Mouse (Mus musculus) lung, postnatal 25 days (tissue): ENCODE measurements at regions not wholly inside any gene's neighbourhood (a gene's known extent, or its start where the extent isn't known, plus 50 kb on each side); places are given as distances from the start of the nearest gene placed in this dataset.

ENCODE experiments used
- DNase-seq: peaks from one replicate; pipeline ENCODE4 v3.0.0; 2022; ENCODE audit warnings: low spot score

GRCm38 (mm10) chr2:75062189-75062510, 236.5 kb downstream of the Mtx2 start:
- no peak for DNase-seq

DNA sequence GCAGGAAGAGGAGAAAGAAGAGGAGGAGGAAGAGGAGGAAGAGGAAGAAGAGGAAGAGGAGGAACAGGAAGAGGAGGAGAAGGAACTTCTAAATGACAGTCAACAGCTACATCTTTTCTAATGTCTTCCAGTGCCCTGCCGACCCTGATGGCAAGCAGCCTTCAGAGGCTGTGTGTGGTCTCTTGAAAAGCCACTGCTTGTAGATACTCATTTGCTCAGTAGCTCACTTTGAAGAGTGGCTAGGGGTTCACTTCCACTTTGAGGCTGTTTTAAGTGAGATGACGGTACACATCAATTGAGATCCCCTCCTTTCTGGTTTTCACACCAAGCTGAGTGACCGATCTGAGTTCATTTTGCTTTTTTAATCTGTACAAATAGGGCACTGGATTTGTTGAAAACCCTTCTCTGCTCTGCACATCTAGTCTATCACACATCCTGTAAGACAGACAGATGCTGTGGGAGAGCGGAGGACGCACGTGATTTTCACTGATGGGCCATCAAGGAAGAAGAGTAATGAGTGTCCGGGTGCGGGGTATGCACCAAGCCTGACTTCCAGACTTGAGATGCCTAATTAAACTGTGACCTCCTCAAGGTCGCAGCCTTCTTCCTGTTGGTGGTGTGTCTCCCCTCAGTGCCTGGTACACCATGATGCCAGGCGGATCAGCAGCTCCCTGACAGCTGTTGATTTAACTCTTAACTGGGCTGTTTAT, 239.0 kb downstream of the Mtx2 start:
- DNase-seq = no peak

DNA sequence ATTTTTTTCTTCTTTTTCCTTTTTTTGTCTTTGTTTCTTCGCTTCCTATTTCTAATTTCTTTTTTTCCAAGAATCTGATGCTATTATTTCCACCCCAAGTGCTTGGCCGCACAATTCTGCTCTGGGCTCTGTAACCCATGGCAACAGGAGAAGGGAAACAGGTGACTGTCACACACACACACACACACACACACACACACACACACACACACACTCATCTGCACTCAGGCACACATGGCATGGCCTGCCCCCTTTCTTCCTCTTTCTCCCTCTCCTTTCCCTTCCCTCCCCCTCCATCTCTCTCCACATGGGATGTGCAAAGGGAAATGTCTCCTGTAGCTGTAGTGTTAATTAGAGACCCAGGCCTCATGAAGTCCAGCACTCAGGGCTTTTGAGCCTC, 239.7 kb downstream of the Mtx2 start:
- no peak for DNase-seq

GRCm38 (mm10) chr2:75069321-75069720, 243.7 kb downstream of the Mtx2 start:
- DNase-seq = no peak

- no peak for DNase-seq
Observed at GRCm38 (mm10) chr2:75072021-75072420, 246.4 kb downstream of the Mtx2 start.

DNA sequence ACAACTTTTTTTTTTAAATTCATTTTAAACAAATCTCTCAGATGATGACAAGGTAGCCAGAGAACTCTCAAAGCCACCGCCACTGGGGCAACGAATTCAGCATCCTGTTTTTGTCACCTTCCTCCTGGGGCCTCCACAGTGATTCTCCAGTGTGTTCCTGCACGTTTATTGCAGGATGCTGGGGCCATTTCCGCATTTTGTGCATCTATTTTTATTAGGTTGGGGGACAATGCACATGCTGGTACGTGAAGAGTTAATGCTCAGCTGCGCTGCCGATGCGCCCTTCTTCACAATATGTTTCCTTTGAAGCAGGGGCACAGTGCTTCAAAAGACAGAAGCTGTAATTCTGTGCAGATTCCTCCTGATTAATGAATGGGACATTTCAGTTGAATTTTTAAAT, 246.9 kb downstream of the Mtx2 start:
- DNase-seq = no peak

GRCm38 (mm10) chr2:75073178-75073577, 247.6 kb downstream of the Mtx2 start:
- DNase-seq = peak; percentile 24

- no peak for DNase-seq
Observed at GRCm38 (mm10) chr2:75087164-75087563, 261.6 kb downstream of the Mtx2 start.

GRCm38 (mm10) chr2:75089186-75089585, 263.6 kb downstream of the Mtx2 start:
- no peak for DNase-seq

GRCm38 (mm10) chr2:75089616-75090015, 264.0 kb downstream of the Mtx2 start:
- DNase-seq = no peak

DNA sequence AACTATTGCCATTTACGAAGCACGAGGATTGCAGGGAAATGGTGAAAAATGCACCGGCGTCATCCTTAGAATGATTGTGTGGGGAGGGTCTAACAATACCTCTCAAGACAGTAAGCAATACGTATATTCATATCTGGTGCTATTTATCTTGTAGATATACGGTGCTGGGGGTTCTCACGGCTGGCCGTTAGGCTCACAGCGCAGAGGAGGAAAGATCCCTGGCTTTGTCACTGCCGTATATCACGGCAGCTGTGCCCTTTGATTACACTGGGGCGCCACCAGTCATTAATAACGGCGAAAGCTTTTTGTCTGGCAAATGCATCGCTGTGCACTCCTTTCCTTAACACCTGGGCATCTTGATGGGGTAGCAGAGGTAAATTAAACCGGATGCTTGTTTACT, 264.8 kb downstream of the Mtx2 start:
- no peak for DNase-seq

- DNase-seq = no peak
Observed at GRCm38 (mm10) chr2:75101501-75101900, 275.9 kb downstream of the Mtx2 start.

GRCm38 (mm10) chr2:75112751-75113150, 287.1 kb downstream of the Mtx2 start:
- no peak for DNase-seq

- DNase-seq = no peak
Observed at GRCm38 (mm10) chr2:75114375-75114774, 288.8 kb downstream of the Mtx2 start.

GRCm38 (mm10) chr2:75118348-75118926, 292.8 kb downstream of the Mtx2 start:
- DNase-seq = no peak

DNA sequence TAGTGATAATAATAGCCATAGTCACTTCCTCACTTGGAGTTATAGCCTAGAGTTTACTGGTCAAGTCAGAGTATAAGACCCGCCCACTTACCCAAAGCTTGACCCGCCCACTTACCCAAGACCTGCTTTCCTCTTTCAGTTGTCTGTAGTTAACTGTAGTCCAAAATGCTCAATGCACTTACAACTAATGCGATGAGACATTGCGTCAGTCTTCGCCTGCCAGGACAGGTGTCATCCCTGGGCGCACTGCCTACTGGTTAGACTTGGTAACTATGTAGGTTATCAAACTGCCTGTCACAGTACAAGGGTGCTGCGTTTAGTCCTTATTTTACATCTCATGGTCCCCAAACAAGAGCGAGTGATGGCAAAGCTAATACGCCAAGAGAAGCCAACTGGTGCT, 294.0 kb downstream of the Mtx2 start:
- DNase-seq = no peak

GRCm38 (mm10) chr2:75133298-75134080, 307.9 kb downstream of the Mtx2 start:
- DNase-seq = no peak

- no peak for DNase-seq
Observed at GRCm38 (mm10) chr2:75136618-75137017, 311.0 kb downstream of the Mtx2 start.

DNA sequence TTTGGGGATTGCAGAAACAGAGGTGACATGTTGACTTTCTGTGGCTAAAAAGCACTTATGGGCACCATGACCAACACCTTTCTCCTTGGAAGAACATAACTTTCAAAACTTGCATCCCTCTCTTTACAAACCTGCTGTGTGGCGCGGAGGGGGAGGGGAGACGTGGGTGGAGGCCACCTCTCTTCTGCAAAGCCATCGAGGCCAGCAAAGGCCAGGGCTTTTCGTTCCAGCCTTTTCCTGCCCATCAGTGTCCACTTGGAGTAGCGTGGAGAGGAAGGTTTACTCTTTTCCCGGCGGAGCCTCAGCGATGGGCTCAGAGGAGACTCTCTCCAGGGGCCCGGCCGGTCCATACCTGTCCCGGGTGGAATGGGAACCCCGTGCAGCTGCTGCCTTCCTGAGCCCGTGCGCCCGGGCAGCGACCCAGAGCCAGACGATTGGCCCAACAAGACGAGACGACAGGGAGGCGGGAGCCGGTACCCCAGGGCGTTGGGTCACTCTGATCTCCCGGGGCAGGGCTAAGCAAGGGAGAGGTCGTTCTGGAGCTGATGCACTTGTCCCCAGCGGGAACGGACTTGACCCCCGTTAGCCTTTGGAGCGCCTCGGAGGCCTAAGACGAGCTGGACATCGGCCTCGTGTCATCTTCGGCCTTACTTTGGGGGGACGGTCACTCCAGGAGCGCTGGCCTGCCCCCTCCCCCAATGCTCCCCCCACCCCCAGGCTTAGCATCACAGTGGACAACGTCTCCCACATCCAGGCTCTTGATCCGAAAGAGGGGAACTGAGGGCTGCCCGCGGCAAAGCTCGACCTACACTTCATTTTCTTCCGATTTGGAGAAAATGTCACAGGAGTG, 311.8 kb downstream of the Mtx2 start:
- DNase-seq = no peak

GRCm38 (mm10) chr2:75137983-75138745, 312.6 kb downstream of the Mtx2 start:
- peak; percentile 36 for DNase-seq

DNA sequence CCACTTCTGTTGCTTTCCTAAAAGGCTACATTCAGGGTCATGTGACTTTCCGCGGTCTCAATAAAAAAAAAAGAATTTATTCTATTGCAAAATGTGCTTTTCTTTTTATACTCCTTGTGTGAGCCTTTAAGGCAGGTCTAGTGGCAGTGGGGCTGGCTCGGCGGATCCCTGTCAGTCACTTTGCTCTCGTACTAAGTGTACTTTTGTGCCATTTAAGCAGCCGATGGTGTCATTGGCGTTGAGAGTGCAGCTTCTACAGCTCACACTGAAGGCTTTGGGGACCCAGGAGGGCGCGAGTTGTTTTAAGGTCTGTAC, 313.1 kb downstream of the Mtx2 start:
- no peak for DNase-seq

DNA sequence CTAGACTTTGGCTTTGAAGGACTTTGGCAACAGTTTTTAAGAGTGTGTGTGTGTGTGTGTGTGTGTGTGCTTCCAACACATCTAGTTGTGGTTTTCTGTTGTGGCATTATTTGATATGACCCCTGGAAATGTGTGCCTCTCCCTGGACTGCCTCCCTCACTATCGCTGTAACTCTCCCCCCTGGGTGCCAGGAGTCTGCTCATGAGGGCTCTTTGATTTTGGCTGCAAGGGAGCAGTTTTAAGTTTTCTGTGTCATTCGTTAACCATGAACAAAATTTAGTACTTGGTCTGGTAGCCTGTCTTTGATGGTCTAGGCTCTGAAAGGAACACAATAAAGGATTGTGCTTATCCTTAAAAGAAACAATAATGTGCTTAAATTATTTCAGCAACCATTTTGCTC, 313.9 kb downstream of the Mtx2 start:
- no peak for DNase-seq
